Mouse (Mus musculus) lung, adult 2 months (tissue): ENCODE data around the gene Cntn5.

ENCODE experiments used
- CTCF ChIP-seq: fragments of 200-500 bp; IDR thresholded peaks from 2 replicates; pipeline ENCODE4 v1.5.1; 2011; ENCODE audit warnings: mild to moderate bottlenecking, low read length, control low read depth; ENCODE audit not compliant: insufficient read depth
- POLR2A ChIP-seq: fragments of 200-500 bp; IDR thresholded peaks from 2 replicates; pipeline ENCODE4 v1.6.1; 2011; ENCODE audit warnings: low read depth, mild to moderate bottlenecking, control low read depth, low read length, borderline replicate concordance; ENCODE audit errors: extremely low read depth

GRCm38 (mm10) chr9:10528692-10529091, 375.9 kb downstream of the Cntn5 start:
- TF ChIP-seq POLR2A (no peak), CTCF (no peak)
